Mouse (Mus musculus) myocyte (in vitro differentiated cells): ENCODE measurements around the gene 2900011O08Rik.

ENCODE experiments used
- E2F4 ChIP-seq: IDR thresholded peaks from one replicate; pipeline ENCODE4 v1.6.1; 2011; ENCODE audit warnings: mild to moderate bottlenecking, control low read depth, moderate library complexity; ENCODE audit not compliant: insufficient read depth
- MAX ChIP-seq: IDR thresholded peaks from one replicate; pipeline ENCODE4 v1.6.1; 2011; ENCODE audit warnings: low read depth, mild to moderate bottlenecking, control low read depth
- POLR2A ChIP-seq: IDR thresholded peaks from one replicate; pipeline ENCODE4 v1.6.1; 2011; ENCODE audit warnings: low read depth, mild to moderate bottlenecking, control low read depth, moderate library complexity; ENCODE audit not compliant: insufficient read length
- POLR2AphosphoS2 ChIP-seq: IDR thresholded peaks from one replicate; pipeline ENCODE4 v1.6.1; 2011; ENCODE audit warnings: low read depth, control low read depth; ENCODE audit not compliant: insufficient read length
- SRF ChIP-seq: IDR thresholded peaks from one replicate; pipeline ENCODE4 v1.6.1; 2011; ENCODE audit warnings: low read depth; ENCODE audit not compliant: control insufficient read depth, insufficient read length
- USF1 ChIP-seq: IDR thresholded peaks from one replicate; pipeline ENCODE4 v1.6.1; 2011; ENCODE audit warnings: low read depth, mild to moderate bottlenecking, control low read depth, moderate library complexity

GRCm38 (mm10) chr16:14008081-14008480 is 21.7 kb downstream of the 2900011O08Rik start:
- TF ChIP-seq E2F4 (no peak), USF1 (no peak), MAX (no peak), POLR2A (no peak), POLR2AphosphoS2 (no peak), SRF (no peak)
